Mouse (Mus musculus) kidney, adult 8-10 months (tissue): Measurements from ENCODE around the gene Tpm4.
"Not testable (repeated sequence)": the region's sequence is repeated elsewhere in the genome, so short reads cannot be mapped to it uniquely, and the experiment has no call there.

Source experiments
- DNase-seq, 2 experiments: peaks; one replicate each; pipeline ENCODE4 v3.0.0; 2022

The Tpm4 gene

DNA sequence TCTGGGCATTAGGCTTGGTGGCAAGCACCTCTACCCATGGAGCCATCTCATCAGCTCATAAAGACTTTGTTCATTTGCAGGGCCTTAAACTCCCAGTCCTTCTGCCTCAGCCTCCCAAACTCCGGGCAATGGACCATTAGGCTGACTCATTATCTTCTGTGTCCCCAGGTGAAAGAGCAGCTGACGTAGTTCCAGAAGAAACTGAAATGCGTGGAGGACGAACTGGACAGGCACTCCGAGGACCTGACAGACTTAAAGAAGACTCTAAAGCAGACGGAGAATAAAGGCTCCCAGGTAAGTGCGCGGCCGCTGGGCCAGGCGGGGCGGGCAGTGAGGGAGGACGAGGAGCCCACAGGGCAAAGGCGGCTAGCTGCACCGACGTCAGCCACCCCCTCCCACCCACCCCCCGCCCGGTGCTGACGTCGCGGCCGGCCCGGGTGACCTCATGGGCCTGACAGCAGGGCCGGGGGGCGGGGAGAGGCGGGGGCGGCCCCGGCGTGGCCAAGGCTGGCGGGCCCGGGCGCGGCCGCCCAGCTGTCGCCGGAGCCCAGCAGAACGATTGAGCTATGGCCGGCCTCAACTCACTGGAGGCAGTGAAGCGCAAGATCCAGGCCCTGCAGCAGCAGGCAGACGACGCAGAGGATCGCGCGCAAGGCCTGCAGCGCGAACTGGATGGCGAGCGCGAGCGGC lies at the start of gene Tpm4:
Gene Tpm4, plus strand, starts transcription at position 220 of the 690 bp plus-strand sequence.
- DNase-seq: peak; percentile 47 to 57

DNA sequence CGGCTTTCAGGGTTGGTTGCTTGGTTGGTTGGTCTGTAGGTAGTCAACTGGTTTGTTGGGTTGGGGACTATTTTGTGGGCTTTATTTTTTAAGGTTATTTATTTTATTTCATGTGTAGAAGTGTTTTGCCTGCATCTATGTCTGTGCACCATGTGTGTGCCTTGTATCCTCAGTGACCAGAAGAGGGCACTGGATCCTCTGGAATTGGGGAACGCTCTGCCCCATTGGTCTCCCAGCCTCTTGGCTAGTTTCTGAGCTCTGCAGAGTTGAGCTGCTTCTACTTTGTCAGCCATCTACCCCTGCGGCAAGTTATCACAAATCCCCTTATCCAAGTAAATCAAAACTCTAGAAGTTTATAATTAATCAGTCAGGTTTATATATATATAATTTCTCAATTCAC lies 47.2 kb upstream of the Tpm4 start:
- DNase-seq: not testable (repeated sequence)

GRCm38 (mm10) chr8:72096721-72097120 lies 38.1 kb upstream of the Tpm4 start:
- not testable (repeated sequence) for DNase-seq

- DNase-seq: peak; percentile 11 to 17
Measured at GRCm38 (mm10) chr8:72099377-72100103, 35.2 kb upstream of the Tpm4 start.

DNA sequence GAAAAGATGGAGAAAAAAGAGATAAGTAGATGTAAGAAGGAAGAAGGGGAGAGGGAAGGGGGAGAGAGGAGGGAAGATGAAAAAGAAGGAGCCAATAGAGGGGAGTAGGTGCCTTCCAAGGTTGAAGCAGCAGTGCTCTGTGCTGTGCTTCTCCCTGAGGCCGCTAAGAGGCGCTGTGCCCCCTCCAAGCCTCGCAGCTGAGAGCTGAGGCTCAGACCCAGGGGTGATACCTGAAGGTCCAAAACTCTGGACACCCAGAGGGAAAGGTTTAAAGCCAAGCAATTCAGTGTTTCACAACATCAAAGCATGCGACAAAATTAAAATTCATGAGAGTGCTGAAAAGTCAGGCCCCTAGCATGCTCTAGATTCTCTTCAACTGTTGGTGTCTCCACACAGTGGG lies 29.6 kb upstream of the Tpm4 start:
- DNase-seq: no peak

GRCm38 (mm10) chr8:72106740-72107139 lies 28.0 kb upstream of the Tpm4 start, which contains the start of gene Olfr374:
Gene Olfr374, plus strand, starts transcription at chr8:72107040.
- no peak for DNase-seq

DNA sequence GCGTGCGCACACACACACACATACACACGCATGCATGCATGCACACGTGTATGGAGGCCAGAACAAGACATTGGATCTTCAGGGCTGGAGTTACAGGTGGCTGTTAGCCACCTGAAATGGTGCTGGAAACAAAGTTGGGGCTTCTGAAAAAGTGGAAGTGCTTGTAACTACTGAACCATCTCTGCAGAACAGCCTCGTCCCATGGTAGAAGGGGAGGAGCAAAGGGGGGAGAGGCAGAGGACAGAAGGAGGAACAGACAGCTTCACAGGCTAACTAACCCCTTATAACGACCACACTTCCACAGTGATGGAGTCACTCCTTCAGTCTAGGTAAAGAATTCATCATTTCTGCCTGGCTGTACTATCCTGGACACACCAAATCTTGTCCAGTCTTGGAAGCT lies 23.9 kb upstream of the Tpm4 start:
- DNase-seq: no peak

DNA sequence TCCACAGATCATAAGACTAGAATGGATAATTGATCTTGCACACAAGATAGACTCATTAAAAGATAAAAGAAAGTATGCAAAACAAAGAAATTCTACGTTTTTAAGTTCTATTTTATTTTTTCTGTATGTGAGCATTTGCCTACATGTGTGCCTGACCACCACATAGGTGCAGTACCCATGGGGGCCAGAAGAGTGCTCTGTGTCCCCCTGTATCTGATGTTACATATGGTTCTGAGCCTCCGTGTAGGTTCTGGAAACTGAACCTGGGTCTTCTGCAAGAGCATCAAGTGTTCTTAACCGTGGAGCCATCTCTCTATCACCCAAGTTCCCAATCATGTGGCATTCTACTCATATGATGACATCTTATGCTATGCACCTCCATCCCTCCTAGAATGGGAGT lies 22.3 kb upstream of the Tpm4 start:
- DNase-seq: no peak

DNA sequence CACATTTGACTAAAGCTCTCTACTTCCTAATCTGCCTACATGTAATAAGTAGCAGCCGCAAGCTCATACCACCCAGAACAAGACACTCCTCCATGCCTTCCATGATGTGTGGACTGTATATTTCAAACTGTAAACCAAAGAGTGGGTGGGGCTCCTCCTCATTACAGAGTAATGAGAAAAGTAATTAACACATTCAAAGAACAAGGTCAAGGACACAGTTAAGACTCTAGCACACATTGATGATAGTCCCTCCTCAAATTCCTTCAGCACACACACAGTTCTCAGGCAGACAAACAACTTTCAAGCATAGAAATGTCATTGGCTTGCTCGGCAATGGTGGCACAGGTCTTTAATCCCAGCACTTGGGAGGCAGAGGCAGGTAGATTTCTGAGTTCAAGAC lies 19.6 kb upstream of the Tpm4 start:
- no peak for DNase-seq

DNA sequence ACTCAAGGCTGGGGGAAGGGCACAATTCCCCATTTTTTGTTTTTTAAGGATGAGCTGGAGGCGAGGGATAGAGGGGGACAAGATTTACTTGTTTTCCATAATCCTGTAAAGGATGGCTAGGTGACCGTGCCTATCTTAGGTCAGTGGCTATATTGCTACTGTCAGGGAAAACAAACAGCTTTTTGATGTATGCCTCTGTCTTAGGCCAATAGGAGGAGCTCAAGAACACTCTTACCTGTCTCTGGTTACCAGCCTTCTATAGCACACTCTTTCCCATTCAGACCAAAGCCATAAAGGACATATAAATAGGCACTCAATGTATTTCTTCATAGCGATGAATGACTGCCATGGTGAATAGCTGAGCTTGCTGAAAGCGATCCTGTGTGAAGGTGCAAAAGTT lies 16.2 kb upstream of the Tpm4 start:
- no peak for DNase-seq

GRCm38 (mm10) chr8:72121486-72121885 lies 13.3 kb upstream of the Tpm4 start:
- DNase-seq: not testable (repeated sequence)

DNA sequence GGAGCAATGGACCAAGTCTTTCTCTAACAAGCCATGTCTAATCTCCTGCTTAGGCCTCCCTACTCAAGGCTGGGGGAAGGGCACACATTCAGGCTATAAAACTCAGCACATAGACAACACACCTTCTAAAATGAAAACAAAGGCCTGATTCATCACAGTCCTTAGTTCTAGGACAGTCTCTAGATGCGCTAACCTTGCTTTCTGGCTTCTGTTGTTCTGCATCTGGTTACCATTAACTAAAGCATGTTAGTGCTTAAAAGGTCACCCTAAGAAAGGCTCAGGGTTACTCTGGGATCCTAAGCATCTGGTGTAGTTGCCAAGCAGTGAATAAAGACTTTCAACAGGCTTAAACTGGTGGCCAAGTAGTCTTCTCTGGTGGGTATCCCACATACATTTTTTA lies 12.8 kb upstream of the Tpm4 start:
- no peak for DNase-seq

DNA sequence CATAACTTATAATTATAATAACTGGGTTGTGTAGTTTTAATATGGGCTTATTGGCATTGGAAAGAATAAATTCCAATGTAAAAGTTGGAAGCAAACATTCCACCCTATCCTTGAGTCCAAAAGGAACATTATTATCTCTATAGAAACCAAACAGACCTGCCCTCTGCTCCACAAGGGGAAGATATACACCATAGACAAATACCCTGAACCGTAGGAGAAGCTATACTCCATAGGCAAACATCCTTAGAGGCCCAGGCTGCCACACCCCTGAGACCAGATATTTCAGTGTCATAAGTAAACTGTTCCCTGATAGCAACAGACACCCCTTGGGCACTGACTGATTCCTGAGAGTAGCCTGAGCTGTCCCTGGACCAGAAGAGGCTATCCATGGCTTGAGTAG lies 6.9 kb upstream of the Tpm4 start:
- DNase-seq: no peak

DNA sequence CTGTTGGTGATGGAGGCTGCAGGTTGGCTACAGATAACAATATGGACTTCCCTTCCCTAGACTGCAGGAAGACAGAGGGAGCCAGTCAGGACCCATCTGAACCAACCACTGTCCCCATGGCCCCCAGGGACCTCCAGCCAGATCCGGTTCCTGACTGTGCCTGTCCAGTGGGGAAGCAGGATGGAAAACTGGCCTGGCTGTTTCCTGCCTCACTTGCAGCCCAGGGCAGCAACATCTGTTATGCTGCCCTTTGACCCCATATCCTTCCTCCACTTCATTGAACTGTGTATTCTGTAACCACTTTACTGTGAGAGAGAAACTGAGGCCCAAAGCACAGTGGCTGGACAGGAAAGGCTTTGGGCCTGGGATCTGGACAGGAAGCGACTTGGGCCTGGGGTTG lies 3.5 kb upstream of the Tpm4 start:
- DNase-seq: peak; percentile 48 to 49

DNA sequence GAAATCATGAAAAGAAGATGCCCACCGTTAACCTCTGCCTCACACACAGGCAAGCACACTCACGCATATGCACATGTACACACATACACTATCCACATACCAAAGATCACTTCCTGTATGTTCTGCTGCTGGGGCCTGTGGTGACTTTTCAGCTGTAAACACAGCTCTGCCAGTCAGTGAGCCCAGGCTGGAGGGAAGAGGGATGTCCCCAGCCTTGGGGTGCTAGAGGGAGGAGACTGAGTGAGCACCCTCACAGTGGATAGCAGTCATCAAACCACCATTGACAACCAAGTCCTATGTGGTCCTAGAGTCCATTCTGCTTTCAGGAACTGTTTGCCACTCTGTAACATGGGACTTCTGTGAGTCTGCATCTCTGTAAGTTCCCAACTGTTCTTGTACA lies 2.9 kb upstream of the Tpm4 start:
- DNase-seq: no peak

GRCm38 (mm10) chr8:72132417-72132816 lies 2.4 kb upstream of the Tpm4 start:
- no peak for DNase-seq

- DNase-seq: peak in 1 of 2 experiments; percentile 19
Measured at GRCm38 (mm10) chr8:72132891-72133290, 1.9 kb upstream of the Tpm4 start.

DNA sequence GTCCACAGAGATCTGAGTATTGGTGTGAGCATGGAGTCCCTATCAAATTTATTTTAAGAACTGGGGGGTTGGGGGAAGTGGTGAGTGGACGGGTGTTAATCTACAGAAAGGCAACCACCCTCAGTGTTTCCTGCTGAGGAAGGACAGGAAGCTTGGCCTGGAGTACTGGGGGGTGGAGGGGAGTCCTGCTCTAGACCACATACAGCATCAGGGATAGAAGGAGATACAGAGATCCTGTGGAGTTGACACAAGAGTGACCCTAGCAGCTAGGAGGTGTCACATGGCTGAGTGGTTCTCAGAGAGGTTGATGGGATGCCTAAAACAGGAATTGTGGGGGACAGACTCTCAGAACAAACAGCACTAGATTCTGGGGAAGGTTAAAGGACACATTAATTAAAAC lies 1.3 kb upstream of the Tpm4 start:
- no peak for DNase-seq

GRCm38 (mm10) chr8:72135446-72136301 lies 899 bp downstream of the Tpm4 start:
- peak; percentile 20 to 25 for DNase-seq

GRCm38 (mm10) chr8:72136302-72136978 lies 1.7 kb downstream of the Tpm4 start:
- DNase-seq: peak; percentile 67 to 76

- no peak for DNase-seq
Measured at GRCm38 (mm10) chr8:72137431-72137830, 2.7 kb downstream of the Tpm4 start.

- no peak for DNase-seq
Measured at GRCm38 (mm10) chr8:72138456-72138855, 3.7 kb downstream of the Tpm4 start.

GRCm38 (mm10) chr8:72143256-72143824 lies 8.6 kb downstream of the Tpm4 start:
- no peak for DNase-seq
